Mouse (Mus musculus): ENCODE data around the gene Nfatc2.

- TF ChIP-seq GATA1 (IDR thresholded peaks at IDR 0.05; ENCODE audit: borderline replicate concordance, low read length) (no peak), FLI1 (IDR thresholded peaks at IDR 0.05; ENCODE audit: low read length) (no peak)
These were observed 907 bp upstream of the Nfatc2 start for GRCm38 (mm10) chr2:168602387-168602741.

Data from megakaryocyte, embryonic 14.5 days (primary cell).